Mouse (Mus musculus) right cerebral cortex, postnatal 36 days (tissue): ENCODE data around the gene Hist1h4k.
"Not testable (repeated sequence)": the region's sequence is repeated elsewhere in the genome, so short reads cannot be mapped to it uniquely, and the experiment has no call there.

Experiments
- DNase-seq, 2 experiments: peaks; one replicate each; pipeline ENCODE4 v3.0.0; 2022; ENCODE audit warnings: low spot score in 2 of 2, mixed read lengths in 1 of 2

Hist1h4k gene

GRCm38 (mm10) chr13:21754294-21755001 lies 4.1 kb upstream of the Hist1h4k start:
- DNase-seq = not testable (repeated sequence)

- peak; percentile 61 to 85 for DNase-seq
These were observed 3.4 kb upstream of the Hist1h4k start, which contains the start of the genes Hist1h2ak and Hist1h2bn for GRCm38 (mm10) chr13:21753524-21754285. Gene Hist1h2ak, minus strand, starts transcription at chr13:21753827. Gene Hist1h2bn, plus strand, starts transcription at chr13:21754123.

- no peak for DNase-seq
These were observed 2.8 kb upstream of the Hist1h4k start for GRCm38 (mm10) chr13:21753051-21753523.

GRCm38 (mm10) chr13:21752356-21752755 lies 2.1 kb upstream of the Hist1h4k start:
- DNase-seq = no peak

- no peak for DNase-seq
These were observed 1.5 kb upstream of the Hist1h4k start for GRCm38 (mm10) chr13:21751827-21752226.

- DNase-seq = no peak
These were observed 1.1 kb upstream of the Hist1h4k start for GRCm38 (mm10) chr13:21751417-21751816.

GRCm38 (mm10) chr13:21749387-21750158 lies 732 bp downstream of the Hist1h4k start:
- DNase-seq = no peak

- no peak for DNase-seq
These were observed 5.3 kb downstream of the Hist1h4k start for GRCm38 (mm10) chr13:21745006-21745405.

GRCm38 (mm10) chr13:21734906-21735767 lies 15.2 kb downstream of the Hist1h4k start, which contains the start of gene Hist1h4j:
Gene Hist1h4j, plus strand, starts transcription at chr13:21735064.
- peak; percentile 54 to 69 for DNase-seq

- peak in 1 of 2 experiments; percentile 63 for DNase-seq
These were observed 16.0 kb downstream of the Hist1h4k start for GRCm38 (mm10) chr13:21734010-21734905.

GRCm38 (mm10) chr13:21733466-21733865 lies 16.8 kb downstream of the Hist1h4k start:
- no peak for DNase-seq

GRCm38 (mm10) chr13:21729544-21729943 lies 20.8 kb downstream of the Hist1h4k start:
- DNase-seq = no peak

GRCm38 (mm10) chr13:21727948-21728572 lies 22.2 kb downstream of the Hist1h4k start:
- no peak for DNase-seq

GRCm38 (mm10) chr13:21722993-21723836 lies 27.1 kb downstream of the Hist1h4k start:
- no peak for DNase-seq

GRCm38 (mm10) chr13:21722373-21722925 lies 27.9 kb downstream of the Hist1h4k start:
- DNase-seq = no peak

- DNase-seq = peak; percentile 49 to 56
These were observed 28.4 kb downstream of the Hist1h4k start, which contains the start of gene Hist1h2bm for GRCm38 (mm10) chr13:21721757-21722372. Gene Hist1h2bm, plus strand, starts transcription at chr13:21722044.

GRCm38 (mm10) chr13:21721107-21721756 lies 29.1 kb downstream of the Hist1h4k start:
- DNase-seq = not testable (repeated sequence)
